ENCODE assay signal across 17 mouse cellular contexts in genomic region chr13:53401706-53402105, GRCm38 (mm10).
"Had no signal": no experiment of that assay in that cellular context is flagged by ENCODE, and none has a peak within 500 bp of the region (broad histone marks: within the 10 kb centered on the region; RNA-seq: fewer than 3 reads in every experiment).

No protein-coding gene starts in this region.

- DNase-seq: retina, postnatal 1 day; right cerebral cortex, adult 18-20 months; right cerebral cortex, postnatal 14 days; right cerebral cortex, postnatal 25 days; right cerebral cortex, postnatal 4 days; spleen, adult 18-20 months; thymus, adult 18-20 months; thymus, adult 2 months; thymus, postnatal 14 days; thymus, postnatal 25 days; thymus, postnatal 36 days; thymus, postnatal 4 days had no signal

- H3K4me3 ChIP-seq: neural tube, embryonic 12.5 days; neural tube, embryonic 13.5 days; neural tube, embryonic 15.5 days; stomach, embryonic 15.5 days had no signal

- H3K27ac ChIP-seq: neural tube, embryonic 12.5 days; neural tube, embryonic 13.5 days; neural tube, embryonic 15.5 days; stomach, embryonic 15.5 days; stomach, postnatal 0 days had no signal

- H3K9ac ChIP-seq: neural tube, embryonic 12.5 days; neural tube, embryonic 13.5 days; neural tube, embryonic 15.5 days; stomach, embryonic 15.5 days had no signal

- H3K4me1 ChIP-seq: neural tube, embryonic 12.5 days; neural tube, embryonic 13.5 days; neural tube, embryonic 15.5 days; stomach, embryonic 15.5 days had no signal

- H3K27me3 ChIP-seq: neural tube, embryonic 12.5 days; neural tube, embryonic 13.5 days; neural tube, embryonic 15.5 days; stomach, embryonic 15.5 days had no signal

- H3K36me3 ChIP-seq: neural tube, embryonic 12.5 days; neural tube, embryonic 13.5 days; neural tube, embryonic 15.5 days; stomach, embryonic 15.5 days had no signal

- H3K4me2 ChIP-seq: neural tube, embryonic 12.5 days; neural tube, embryonic 13.5 days; neural tube, embryonic 15.5 days; stomach, embryonic 15.5 days had no signal

- H3K9me3 ChIP-seq: neural tube, embryonic 12.5 days; neural tube, embryonic 13.5 days; neural tube, embryonic 15.5 days; stomach, embryonic 15.5 days had no signal
